Mouse (Mus musculus): Measurements from ENCODE around the gene Tap2. TPM values are rescaled to one million over a fixed set of nuclear protein-coding genes. Genes with fewer than 3 reads are reported as not detected.
A peak's percentile ranks its signal among the peaks of the same experiment; 100 is the strongest.

Tap2 gene
- total RNA-seq, 2 experiments from 2014 or later: 3.1 to 5.0 TPM

GRCm38 (mm10) chr17:34188986-34189385 is 14.3 kb upstream of the Tap2 start:
- no peak for DNase-seq (ENCODE audit: low spot score in 2 of 2)
- intact Hi-C loops (cut with DNase I): no loop called here

GRCm38 (mm10) chr17:34192852-34193251 is 10.5 kb upstream of the Tap2 start:
- intact Hi-C loops (cut with DNase I): no loop called here
- DNase-seq (ENCODE audit: low spot score in 2 of 2): no peak

DNA sequence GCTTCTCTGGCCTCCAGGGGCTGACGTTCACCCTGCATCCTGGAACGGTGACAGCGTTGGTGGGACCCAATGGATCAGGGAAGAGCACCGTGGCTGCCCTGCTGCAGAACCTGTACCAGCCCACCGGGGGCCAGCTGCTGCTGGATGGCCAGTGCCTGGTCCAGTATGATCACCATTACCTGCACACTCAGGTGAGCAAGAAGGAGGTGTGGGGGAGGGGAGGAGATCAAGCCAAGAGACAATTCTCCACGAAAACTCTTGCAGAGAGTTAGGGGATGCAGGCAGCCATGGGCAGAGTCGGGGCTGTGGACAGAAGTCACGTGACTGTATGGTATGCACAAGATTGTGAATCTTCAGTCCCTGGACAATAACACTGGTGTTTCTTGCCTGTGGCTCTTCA is 9.9 kb upstream of the Tap2 start:
- intact Hi-C loops (cut with DNase I): no loop called here
- DNase-seq (ENCODE audit: low spot score in 2 of 2): no peak

DNA sequence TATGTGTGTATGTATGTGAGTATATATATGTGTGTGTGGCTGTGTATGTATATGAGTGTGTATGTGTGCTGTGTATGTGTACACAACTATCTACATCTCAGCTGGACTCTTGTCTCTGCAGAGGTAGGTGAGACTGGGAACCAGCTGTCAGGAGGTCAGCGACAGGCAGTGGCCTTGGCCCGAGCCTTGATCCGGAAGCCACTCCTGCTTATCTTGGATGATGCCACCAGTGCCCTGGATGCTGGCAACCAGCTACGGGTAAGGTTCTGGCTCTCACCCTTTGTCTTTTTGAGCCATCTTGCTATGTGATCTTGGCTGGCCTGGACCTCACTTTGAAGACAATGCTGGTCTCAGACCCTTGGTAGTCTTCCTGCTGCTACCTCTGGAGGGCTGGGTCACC is 8.6 kb upstream of the Tap2 start:
- intact Hi-C loops (cut with DNase I): no loop called here
- no peak for DNase-seq (ENCODE audit: low spot score in 2 of 2)

- no peak for DNase-seq (ENCODE audit: low spot score in 2 of 2)
- intact Hi-C loops (cut with DNase I): no loop called here
Observed at GRCm38 (mm10) chr17:34196491-34196890, 6.8 kb upstream of the Tap2 start.

GRCm38 (mm10) chr17:34196941-34197894 is 6.1 kb upstream of the Tap2 start, which contains the start of gene Psmb8:
TSS of gene Psmb8 (plus strand) at chr17:34197721.
- peak; percentile 87 to 91 for DNase-seq (ENCODE audit: low spot score in 2 of 2)
- intact Hi-C loops (cut with DNase I): no loop called here

DNA sequence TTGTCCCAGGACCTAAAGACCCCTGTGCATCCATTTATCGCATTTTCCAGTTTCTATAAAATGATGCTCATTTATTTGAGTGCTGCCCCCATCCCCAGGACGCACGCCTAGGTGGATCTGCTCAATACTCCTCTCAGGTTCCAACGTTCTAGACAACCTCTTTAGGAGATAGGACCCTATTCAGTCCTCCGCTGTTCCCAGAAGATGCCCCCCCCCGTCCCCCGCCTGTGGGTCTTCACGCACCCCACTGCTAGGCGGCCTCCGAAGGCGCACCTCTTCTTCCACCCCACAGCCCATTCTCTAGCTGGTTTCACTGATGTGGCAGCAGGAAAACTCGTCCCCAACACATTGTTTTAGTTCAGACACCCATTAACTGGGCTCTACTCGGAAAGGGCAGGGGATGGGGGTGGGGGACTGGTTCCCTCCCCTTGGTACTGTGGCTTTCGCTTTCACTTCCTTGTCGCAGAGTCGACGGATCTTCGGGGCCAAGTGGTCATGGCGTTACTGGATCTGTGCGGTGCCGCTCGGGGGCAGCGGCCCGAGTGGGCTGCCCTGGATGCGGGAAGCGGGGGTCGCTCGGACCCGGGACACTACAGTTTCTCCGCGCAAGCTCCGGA is 5.3 kb upstream of the Tap2 start:
- no peak for DNase-seq (ENCODE audit: low spot score in 2 of 2)
- intact Hi-C loops (cut with DNase I): no loop called here

DNA sequence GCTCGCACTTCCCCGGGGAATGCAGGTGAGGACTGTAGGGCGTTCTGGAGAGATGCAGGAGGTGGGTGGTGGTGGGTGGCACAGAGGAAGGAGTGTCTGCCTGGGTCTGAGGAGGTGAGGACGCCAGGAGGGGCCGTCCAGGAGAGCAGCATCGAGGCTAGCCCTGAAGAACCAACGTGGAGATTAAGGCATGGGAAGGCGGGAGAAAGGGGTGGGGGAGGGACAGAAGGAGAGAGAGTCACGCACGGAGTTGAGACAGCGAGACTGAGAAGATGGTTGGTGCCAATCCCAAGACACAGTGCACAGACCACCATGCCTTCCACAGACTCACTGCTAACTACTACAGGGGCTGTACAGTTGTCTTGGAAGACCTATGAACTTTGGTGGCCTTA is 4.8 kb upstream of the Tap2 start:
- intact Hi-C loops (cut with DNase I): no loop called here

GRCm38 (mm10) chr17:34199050-34199619 is 4.2 kb upstream of the Tap2 start:
- intact Hi-C loops (cut with DNase I): no loop called here
- DNase-seq (ENCODE audit: low spot score in 2 of 2): no peak

More for the DNA sequence above, 4.8 kb upstream of the Tap2 start:
- no peak for DNase-seq (ENCODE audit: low spot score in 2 of 2)

GRCm38 (mm10) chr17:34200047-34200446 is 3.3 kb upstream of the Tap2 start:
- intact Hi-C loops (cut with DNase I): no loop called here
- DNase-seq (ENCODE audit: low spot score in 2 of 2): no peak

DNA sequence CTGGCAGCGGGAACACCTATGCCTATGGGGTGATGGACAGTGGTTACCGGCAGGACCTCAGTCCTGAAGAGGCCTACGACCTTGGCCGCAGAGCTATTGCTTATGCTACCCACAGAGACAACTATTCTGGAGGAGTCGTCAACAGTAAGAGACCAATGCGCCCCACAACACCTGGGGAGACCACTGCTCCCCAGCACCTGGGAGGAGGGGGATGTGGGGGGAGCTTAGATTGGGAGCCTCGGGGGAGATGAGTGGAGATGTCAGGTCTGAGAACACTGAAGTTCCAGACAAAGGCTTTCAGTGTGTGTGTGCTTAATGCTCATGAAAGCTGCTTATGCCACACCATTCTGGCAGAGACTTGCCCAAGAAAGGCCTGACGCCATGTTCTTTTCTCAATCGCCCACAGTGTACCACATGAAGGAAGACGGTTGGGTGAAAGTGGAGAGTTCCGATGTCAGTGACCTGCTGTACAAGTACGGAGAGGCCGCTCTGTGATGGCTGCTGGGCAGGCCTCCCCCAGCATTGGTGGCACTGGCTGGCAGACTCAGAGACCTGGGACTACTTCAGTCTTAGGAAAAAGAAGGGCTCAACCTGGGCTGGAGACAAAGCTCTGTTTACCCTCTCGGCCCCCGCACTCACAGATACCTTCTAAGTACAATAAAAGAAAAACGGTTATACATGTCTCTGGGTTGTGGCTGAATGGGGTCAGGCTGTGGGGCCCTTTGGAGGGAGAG is 2.4 kb upstream of the Tap2 start:
- no peak for DNase-seq (ENCODE audit: low spot score in 2 of 2)
- intact Hi-C loops (cut with DNase I): no loop called here

DNA sequence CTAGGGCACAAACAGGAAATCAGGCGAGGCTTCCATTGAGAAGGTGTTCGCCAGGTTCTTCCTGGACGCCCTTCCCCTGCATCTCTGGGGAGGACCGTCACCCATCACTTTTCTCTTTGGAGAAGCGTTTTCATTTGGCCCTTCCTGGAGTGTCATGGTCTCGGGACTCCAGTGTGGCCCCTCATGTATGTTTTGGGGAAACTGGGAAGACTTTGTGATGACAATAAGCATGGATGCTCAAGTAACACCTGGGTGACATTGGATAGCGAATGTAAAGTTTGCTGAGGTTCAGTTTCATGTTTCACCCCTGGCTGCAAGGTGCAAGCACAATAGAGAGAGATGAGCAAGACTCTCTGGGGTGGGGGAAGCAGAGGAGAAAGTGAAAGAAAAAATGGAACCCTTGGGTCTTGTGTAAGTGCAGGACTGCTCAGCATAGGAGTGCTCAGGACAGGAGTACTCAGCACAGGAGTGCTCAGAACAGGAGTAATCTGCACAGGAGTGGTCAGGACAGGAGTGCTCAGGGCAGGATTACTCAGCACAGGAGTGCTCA is 1.7 kb upstream of the Tap2 start:
- DNase-seq (ENCODE audit: low spot score in 2 of 2): no peak
- intact Hi-C loops (cut with DNase I): no loop called here

DNA sequence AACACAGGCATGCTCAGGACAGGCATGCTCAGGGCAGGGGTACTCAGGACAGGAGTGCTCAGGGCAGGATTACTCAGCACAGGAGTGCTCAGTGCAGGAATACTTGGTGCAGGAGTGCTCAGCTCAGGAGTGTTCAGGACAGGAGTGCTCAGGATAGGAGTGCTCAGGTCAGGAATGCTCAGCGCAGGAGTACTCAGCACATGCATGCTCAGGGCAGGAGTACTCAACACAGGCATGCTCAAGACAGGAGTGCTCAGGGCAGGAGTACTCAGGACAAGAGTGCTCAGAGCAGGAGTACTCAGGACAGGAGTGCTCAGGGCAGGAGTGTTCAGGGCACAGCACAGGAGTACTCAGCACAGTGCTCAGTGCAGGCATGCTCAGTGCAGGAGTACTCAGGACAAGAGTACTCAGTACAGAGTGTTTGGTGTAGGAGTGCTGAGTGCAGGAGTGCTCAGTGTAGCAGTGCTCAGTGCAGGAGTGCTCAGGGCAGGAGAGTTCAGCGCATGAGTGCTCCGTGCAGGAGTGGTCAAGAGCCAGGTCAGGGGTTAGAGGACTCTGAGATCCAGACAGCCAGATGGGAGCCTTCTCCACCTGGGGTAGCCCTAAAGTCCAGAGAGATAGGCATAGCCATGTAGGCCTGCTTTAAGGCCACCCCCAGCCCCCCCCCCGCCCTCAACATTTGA is 426 bp upstream of the Tap2 start:
- DNase-seq (ENCODE audit: low spot score in 2 of 2): no peak
- intact Hi-C loops (cut with DNase I): no loop called here

GRCm38 (mm10) chr17:34204303-34205010 is 1.1 kb downstream of the Tap2 start:
- intact Hi-C loops (cut with DNase I): loop anchor here (2.0 kb wide), 1 partner anchor 34 kb away; no protein-coding TSS in a partner anchor
- DNase-seq (ENCODE audit: low spot score in 2 of 2): peak; percentile 72 to 88

DNA sequence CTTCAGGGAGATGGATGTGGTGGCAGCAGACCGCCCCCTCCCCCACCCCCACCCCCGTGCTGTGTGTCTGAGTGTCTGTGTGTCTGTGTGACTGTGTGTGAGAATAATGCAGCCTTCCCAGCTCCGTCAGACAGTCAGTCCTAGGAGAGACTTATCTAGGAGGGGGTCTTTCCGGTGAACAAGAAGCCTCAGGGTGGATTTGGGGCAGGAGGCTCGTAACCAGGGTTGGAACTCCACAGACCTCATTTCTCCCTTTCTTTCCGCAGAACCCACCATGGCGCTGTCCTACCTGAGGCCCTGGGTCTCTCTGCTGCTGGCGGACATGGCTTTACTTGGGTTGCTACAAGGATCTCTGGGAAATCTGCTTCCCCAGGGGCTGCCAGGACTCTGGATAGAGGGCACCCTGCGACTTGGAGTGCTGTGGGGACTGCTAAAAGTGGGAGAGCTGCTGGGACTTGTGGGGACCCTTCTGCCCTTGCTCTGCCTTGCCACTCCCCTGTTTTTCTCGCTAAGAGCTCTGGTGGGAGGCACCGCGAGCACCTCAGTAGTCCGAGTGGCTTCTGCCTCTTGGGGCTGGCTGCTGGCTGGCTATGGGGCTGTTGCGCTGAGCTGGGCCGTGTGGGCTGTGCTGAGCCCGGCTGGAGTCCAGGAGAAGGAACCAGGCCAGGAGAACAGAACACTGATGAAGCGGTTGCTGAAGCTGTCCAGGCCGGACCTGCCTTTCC is 1.9 kb downstream of the Tap2 start:
- intact Hi-C loops (cut with DNase I): loop anchor here (2.0 kb wide), 1 partner anchor 34 kb away; no protein-coding TSS in a partner anchor
- DNase-seq (ENCODE audit: low spot score in 2 of 2): no peak

GRCm38 (mm10) chr17:34205746-34206176 is 2.4 kb downstream of the Tap2 start:
- intact Hi-C loops (cut with DNase I): loop anchor here (2.0 kb wide), 1 partner anchor 35 kb away; no protein-coding TSS in a partner anchor
- peak in 1 of 2 experiments; percentile 38 for DNase-seq (ENCODE audit: low spot score in 2 of 2)

GRCm38 (mm10) chr17:34206731-34207130 is 3.4 kb downstream of the Tap2 start:
- intact Hi-C loops (cut with DNase I): no loop called here
- no peak for DNase-seq (ENCODE audit: low spot score in 2 of 2)

Measured in left cerebral cortex, postnatal 14 days (tissue).